Mouse (Mus musculus): ENCODE measurements around the gene Bcr. TPM values are rescaled to one million over a fixed set of nuclear protein-coding genes. Genes with fewer than 3 reads are reported as not detected.

The Bcr gene
- polyA plus RNA-seq, 1 experiment = 20.8 TPM

DNA sequence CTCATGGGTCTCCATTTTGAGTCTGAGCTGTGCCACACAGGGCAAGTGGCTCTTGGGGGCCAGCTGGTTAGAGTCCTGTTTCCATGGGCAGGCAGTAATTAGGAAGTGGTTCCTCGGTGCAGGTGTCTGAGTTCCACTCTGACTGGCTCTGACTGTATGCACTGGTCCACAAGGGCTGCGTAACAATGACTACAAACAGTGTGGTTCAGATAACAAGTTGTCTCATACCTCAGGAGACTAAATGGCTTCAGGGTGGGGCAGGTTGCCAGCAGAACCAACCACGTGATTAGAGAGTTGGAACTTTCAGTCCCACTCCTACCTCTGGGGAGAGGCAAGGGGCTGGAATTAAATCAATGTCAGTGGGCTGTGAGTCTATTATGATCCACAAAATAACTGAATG, 59.0 kb downstream of the Bcr start:
- H3K36me3 ChIP-seq (replicated peaks; ENCODE audit: low read length) = peaks cover 61% of the 10 kb centered on the region
- H3K9me3 ChIP-seq = no peaks in the 10 kb centered on the region
- H3K27me3 ChIP-seq (replicated peaks) = no peaks in the 10 kb centered on the region
- TF ChIP-seq GATA1 (IDR thresholded peaks at IDR 0.05; ENCODE audit: borderline replicate concordance, low read length) (no peak), FLI1 (IDR thresholded peaks at IDR 0.05; ENCODE audit: low read length) (no peak)
- no peak overlapping the region for H3K4me3 ChIP-seq (replicated peaks)
- H3K4me1 ChIP-seq = peaks cover 100% of the 10 kb centered on the region

GRCm38 (mm10) chr10:75120176-75120575, 59.8 kb downstream of the Bcr start:
- Histone ChIP-seq H3K4me3 (replicated peaks) (no peak overlapping the region), H3K27me3 (replicated peaks) (no peaks in the 10 kb centered on the region), H3K9me3 (no peaks in the 10 kb centered on the region), H3K4me1 (peaks cover 100% of the 10 kb centered on the region), H3K36me3 (replicated peaks; ENCODE audit: low read length) (peaks cover 68% of the 10 kb centered on the region)
- TF ChIP-seq GATA1 (IDR thresholded peaks at IDR 0.05; ENCODE audit: borderline replicate concordance, low read length) (no peak), FLI1 (IDR thresholded peaks at IDR 0.05; ENCODE audit: low read length) (no peak)

DNA sequence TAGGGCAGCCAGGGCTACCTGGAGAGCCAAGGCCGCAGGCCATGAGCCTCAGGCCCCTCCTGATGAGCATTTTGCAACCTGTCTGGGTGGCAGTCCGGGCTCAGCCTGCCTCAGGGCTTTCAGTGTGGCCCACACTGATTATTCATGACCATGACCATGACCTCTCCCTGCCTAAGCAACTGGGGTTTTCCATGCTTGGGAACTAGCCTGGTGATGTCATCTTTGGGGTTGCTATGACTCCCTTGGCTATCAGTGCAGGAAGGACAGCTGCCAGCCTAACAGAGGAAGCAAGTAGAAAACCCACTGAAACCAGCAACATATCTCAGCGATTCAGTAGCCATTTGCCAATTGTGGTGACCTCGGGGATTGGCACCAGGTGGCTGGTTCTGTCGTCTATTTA, 60.6 kb downstream of the Bcr start:
- no peaks in the 10 kb centered on the region for H3K9me3 ChIP-seq
- H3K36me3 ChIP-seq (replicated peaks; ENCODE audit: low read length) = peaks cover 68% of the 10 kb centered on the region
- H3K4me1 ChIP-seq = peaks cover 100% of the 10 kb centered on the region
- TF ChIP-seq GATA1 (IDR thresholded peaks at IDR 0.05; ENCODE audit: borderline replicate concordance, low read length) (peak; percentile 78; the same call in 2 of the 3 replicates), FLI1 (IDR thresholded peaks at IDR 0.05; ENCODE audit: low read length) (no peak)
- H3K4me3 ChIP-seq (replicated peaks) = peak overlapping the region; percentile 64
- H3K27me3 ChIP-seq (replicated peaks) = no peaks in the 10 kb centered on the region

GRCm38 (mm10) chr10:75125577-75125976, 65.2 kb downstream of the Bcr start:
- TF ChIP-seq GATA1 (IDR thresholded peaks at IDR 0.05; ENCODE audit: borderline replicate concordance, low read length) (no peak), FLI1 (IDR thresholded peaks at IDR 0.05; ENCODE audit: low read length) (no peak)
- Histone ChIP-seq H3K27me3 (replicated peaks) (no peaks in the 10 kb centered on the region), H3K9me3 (no peaks in the 10 kb centered on the region), H3K4me3 (replicated peaks) (no peak overlapping the region), H3K36me3 (replicated peaks; ENCODE audit: low read length) (peaks cover 79% of the 10 kb centered on the region), H3K4me1 (peaks cover 98% of the 10 kb centered on the region)

- no peak overlapping the region for H3K4me3 ChIP-seq (replicated peaks)
- peaks cover 99% of the 10 kb centered on the region for H3K36me3 ChIP-seq (replicated peaks; ENCODE audit: low read length)
- no peaks in the 10 kb centered on the region for H3K27me3 ChIP-seq (replicated peaks)
- no peaks in the 10 kb centered on the region for H3K9me3 ChIP-seq
- TF ChIP-seq GATA1 (IDR thresholded peaks at IDR 0.05; ENCODE audit: borderline replicate concordance, low read length) = no peak
- TF ChIP-seq FLI1 (IDR thresholded peaks at IDR 0.05; ENCODE audit: low read length) = no peak
- peaks cover 92% of the 10 kb centered on the region for H3K4me1 ChIP-seq
Measured at GRCm38 (mm10) chr10:75129283-75129710, 68.9 kb downstream of the Bcr start.

GRCm38 (mm10) chr10:75130372-75131046, 70.1 kb downstream of the Bcr start:
- peaks cover 88% of the 10 kb centered on the region for H3K4me1 ChIP-seq
- H3K27me3 ChIP-seq (replicated peaks) = no peaks in the 10 kb centered on the region
- H3K36me3 ChIP-seq (replicated peaks; ENCODE audit: low read length) = peaks cover 99% of the 10 kb centered on the region
- H3K4me3 ChIP-seq (replicated peaks) = peak overlapping the region; percentile 26
- H3K9me3 ChIP-seq = no peaks in the 10 kb centered on the region
- no peak for TF ChIP-seq GATA1 (IDR thresholded peaks at IDR 0.05; ENCODE audit: borderline replicate concordance, low read length)
- no peak for TF ChIP-seq FLI1 (IDR thresholded peaks at IDR 0.05; ENCODE audit: low read length)

DNA sequence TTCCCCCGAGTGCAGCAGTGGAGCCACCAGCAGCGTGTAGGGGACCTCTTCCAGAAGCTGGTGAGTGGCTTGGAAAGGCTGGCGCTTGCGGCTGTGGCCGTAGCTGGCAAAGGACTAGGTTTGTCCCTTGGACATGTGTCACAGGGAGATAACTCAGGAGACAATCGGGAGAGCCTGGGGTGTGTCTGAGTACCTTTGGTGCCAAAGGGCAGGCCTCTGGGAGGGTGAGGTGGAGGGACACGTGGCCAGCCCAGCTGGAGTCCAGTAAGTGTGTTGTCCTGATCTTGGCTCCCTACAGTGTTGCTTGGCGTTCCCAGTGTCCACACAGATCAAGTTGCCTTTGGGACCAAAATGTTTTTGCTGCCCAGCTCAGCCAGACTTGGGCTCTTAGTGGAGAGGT, 71.2 kb downstream of the Bcr start:
- no peak for TF ChIP-seq FLI1 (IDR thresholded peaks at IDR 0.05; ENCODE audit: low read length)
- no peak for TF ChIP-seq GATA1 (IDR thresholded peaks at IDR 0.05; ENCODE audit: borderline replicate concordance, low read length)
- H3K9me3 ChIP-seq = no peaks in the 10 kb centered on the region
- H3K27me3 ChIP-seq (replicated peaks) = no peaks in the 10 kb centered on the region
- H3K36me3 ChIP-seq (replicated peaks; ENCODE audit: low read length) = peaks cover 99% of the 10 kb centered on the region
- no peak overlapping the region for H3K4me3 ChIP-seq (replicated peaks)
- peaks cover 89% of the 10 kb centered on the region for H3K4me1 ChIP-seq

DNA sequence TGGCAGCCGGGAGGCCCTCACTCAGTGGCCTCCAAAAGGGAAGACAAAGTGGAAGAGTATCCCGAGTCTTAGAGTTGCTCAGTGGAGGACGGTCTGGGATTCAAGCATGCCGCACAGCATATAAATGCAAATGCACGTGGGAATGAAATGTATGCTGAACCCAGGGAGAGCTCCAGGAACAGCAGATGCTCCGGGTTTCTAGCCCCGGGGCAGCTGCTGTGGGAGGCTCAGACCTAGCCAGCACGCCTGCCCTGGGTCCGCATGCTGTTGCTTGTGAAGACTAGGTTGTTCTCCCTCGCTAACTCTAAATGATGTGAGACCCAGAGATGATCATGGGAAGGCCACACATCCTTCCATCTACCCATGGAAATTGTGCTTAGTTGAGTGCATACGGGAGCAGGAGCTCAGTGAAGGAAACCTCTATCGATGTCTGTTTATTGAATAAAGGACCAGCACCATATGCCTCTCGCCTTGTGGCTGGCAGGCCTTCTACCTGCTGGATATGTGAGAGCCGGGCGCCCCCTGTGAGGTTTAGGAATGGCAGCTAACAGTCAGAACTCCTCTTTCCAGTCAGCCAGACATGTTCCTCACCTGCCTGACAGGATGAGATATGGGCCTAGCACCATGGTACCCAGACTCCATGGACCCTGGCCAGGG, 74.6 kb downstream of the Bcr start:
- Histone ChIP-seq H3K9me3 (no peaks in the 10 kb centered on the region), H3K4me1 (peaks cover 91% of the 10 kb centered on the region), H3K36me3 (replicated peaks; ENCODE audit: low read length) (peaks cover 99% of the 10 kb centered on the region), H3K27me3 (replicated peaks) (no peaks in the 10 kb centered on the region), H3K4me3 (replicated peaks) (no peak overlapping the region)
- no peak for TF ChIP-seq FLI1 (IDR thresholded peaks at IDR 0.05; ENCODE audit: low read length)
- no peak for TF ChIP-seq GATA1 (IDR thresholded peaks at IDR 0.05; ENCODE audit: borderline replicate concordance, low read length)

GRCm38 (mm10) chr10:75135518-75136162, 75.2 kb downstream of the Bcr start:
- TF ChIP-seq GATA1 (IDR thresholded peaks at IDR 0.05; ENCODE audit: borderline replicate concordance, low read length) = no peak
- TF ChIP-seq FLI1 (IDR thresholded peaks at IDR 0.05; ENCODE audit: low read length) = no peak
- peaks cover 100% of the 10 kb centered on the region for H3K36me3 ChIP-seq (replicated peaks; ENCODE audit: low read length)

GRCm38 (mm10) chr10:75137148-75137547, 76.8 kb downstream of the Bcr start:
- peaks cover 86% of the 10 kb centered on the region for H3K4me1 ChIP-seq
- no peaks in the 10 kb centered on the region for H3K9me3 ChIP-seq
- H3K27me3 ChIP-seq (replicated peaks) = no peaks in the 10 kb centered on the region
- peaks cover 100% of the 10 kb centered on the region for H3K36me3 ChIP-seq (replicated peaks; ENCODE audit: low read length)
- TF ChIP-seq GATA1 (IDR thresholded peaks at IDR 0.05; ENCODE audit: borderline replicate concordance, low read length) = no peak
- no peak for TF ChIP-seq FLI1 (IDR thresholded peaks at IDR 0.05; ENCODE audit: low read length)
- H3K4me3 ChIP-seq (replicated peaks) = no peak overlapping the region

More at GRCm38 (mm10) chr10:75135518-75136162, 75.2 kb downstream of the Bcr start:
- Histone ChIP-seq H3K27me3 (replicated peaks) (no peaks in the 10 kb centered on the region), H3K4me3 (replicated peaks) (no peak overlapping the region), H3K9me3 (no peaks in the 10 kb centered on the region), H3K4me1 (peaks cover 91% of the 10 kb centered on the region)
